Mouse (Mus musculus) neural tube, embryonic 14.5 days (tissue): ENCODE measurements around the gene Gm45711. TPM values are rescaled to one million over a fixed set of nuclear protein-coding genes. Genes with fewer than 3 reads are reported as not detected.
A peak's percentile ranks its signal among the peaks of the same experiment; 100 is the strongest.

Experiments
- ATAC-seq: fragments of 200-750 bp; cut with Nextera tagmentation; 2 replicates; pipeline ENCODE4 v1.8.0; 2017; ENCODE audit warnings: low read depth, mild to moderate bottlenecking, moderate TSS enrichment, moderate library complexity
- H3K27ac ChIP-seq: fragments of 300-500 bp; sonication (generic); 2 replicates; pipeline ENCODE4 v1.5.1; 2014; ENCODE audit warnings: low read depth, mild to moderate bottlenecking, control low read depth, low read length, moderate library complexity, mixed read lengths
- H3K27me3 ChIP-seq: fragments of 300-500 bp; sonication (generic); 2 replicates; pipeline ENCODE4 v1.6.1; 2014; ENCODE audit warnings: low read length; ENCODE audit not compliant: control insufficient read depth, insufficient read depth
- H3K36me3 ChIP-seq: fragments of 300-500 bp; sonication (generic); 2 replicates; pipeline ENCODE4 v1.6.1; 2014; ENCODE audit warnings: low read length, mixed read lengths; ENCODE audit not compliant: control insufficient read depth, insufficient read depth
- H3K4me1 ChIP-seq: fragments of 300-500 bp; sonication (generic); 2 replicates; pipeline ENCODE4 v1.6.1; 2014; ENCODE audit warnings: low read length; ENCODE audit not compliant: control insufficient read depth, insufficient read depth
- H3K4me2 ChIP-seq: fragments of 300-500 bp; sonication (generic); 2 replicates; pipeline ENCODE4 v1.6.1; 2014; ENCODE audit warnings: mild to moderate bottlenecking, low read depth, low read length, control low read depth
- H3K4me3 ChIP-seq: fragments of 300-500 bp; sonication (generic); 2 replicates; pipeline ENCODE4 v1.5.1; 2014; ENCODE audit warnings: low read depth, low read length, control low read depth, mixed read lengths
- H3K9ac ChIP-seq: fragments of 300-500 bp; sonication (generic); replicated peaks from 2 replicates; pipeline ENCODE4 v1.6.1; 2014; ENCODE audit warnings: low read depth, mild to moderate bottlenecking, control low read depth, low read length, mixed read lengths
- H3K9me3 ChIP-seq: fragments of 300-500 bp; sonication (generic); 2 replicates; pipeline ENCODE4 v1.6.1; 2016; ENCODE audit warnings: low read length; ENCODE audit not compliant: control insufficient read depth
- WGBS: fragments of 180-500 bp; shearing (Covaris S2); extraction: QIAGEN DNeasy Blood & Tissue Kit; methylation state at CpG from one replicate; pipeline ENCODE4 v1.1.7; 2014; 5-methylcytosine and 5-hydroxymethylcytosine counted together
- polyA plus RNA-seq: library from polyadenylated mRNA; unstranded; fragments of >200 nt; fragmentation: Nextera tagmentation; extraction: Ambion mirVana; gene quantifications from 2 replicates; pipeline ENCODE4 v1.2.1, GENCODE M21; 2014

Gm45711 gene
- polyA plus RNA-seq, 1 experiment from 2014 or later = not detected

DNA sequence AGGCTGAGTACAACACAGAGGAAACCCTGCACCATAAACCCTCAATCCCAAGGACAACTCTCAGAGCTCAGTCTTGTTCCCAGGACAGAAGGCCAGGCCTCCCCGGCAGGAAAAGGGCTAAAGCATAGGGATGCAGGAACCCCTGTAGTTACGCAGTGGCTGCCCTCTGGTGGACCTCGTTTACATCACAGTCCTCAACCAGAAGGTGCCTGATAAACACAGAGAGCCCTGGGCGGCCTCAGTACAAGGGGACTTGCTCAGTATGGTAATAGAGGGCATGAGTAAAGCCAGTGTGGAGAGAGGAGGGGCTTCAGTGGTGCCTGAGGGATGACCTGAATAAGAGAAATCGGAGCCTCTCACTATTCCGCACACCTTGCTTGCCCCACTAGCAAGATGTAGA lies 75.3 kb downstream of the Gm45711 start:
- Histone ChIP-seq H3K9ac (no peak overlapping the region), H3K4me1 (no peaks in the 10 kb centered on the region), H3K9me3 (no peaks in the 10 kb centered on the region), H3K36me3 (peaks cover 71% of the 10 kb centered on the region), H3K27me3 (no peaks in the 10 kb centered on the region), H3K27ac (no peak overlapping the region), H3K4me2 (no peak overlapping the region), H3K4me3 (no peak overlapping the region)
- WGBS = 46% methylated on average over 6 of the region's 6 CpGs
- ATAC-seq = peak; percentile 61; the same call in 1 of the 2 replicates

DNA sequence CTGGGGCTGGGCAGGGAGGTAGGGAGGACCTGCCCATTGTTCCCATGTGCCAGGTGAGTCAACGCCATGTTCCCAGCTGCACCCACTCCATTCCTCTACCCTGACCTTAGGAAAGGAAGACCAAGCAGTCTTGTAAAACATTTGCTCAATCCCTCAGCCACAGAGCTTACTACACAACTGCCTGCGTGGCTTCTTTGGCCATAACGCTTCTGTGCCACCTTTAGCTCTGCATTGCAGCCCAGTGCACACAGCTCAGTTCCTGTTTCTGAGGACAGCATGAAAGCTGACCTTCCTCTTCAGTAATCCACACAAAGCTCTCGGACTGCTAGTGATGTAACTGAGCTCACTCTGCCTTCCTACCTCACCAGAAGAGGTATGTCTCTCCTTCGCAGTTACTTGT lies 77.0 kb downstream of the Gm45711 start:
- Histone ChIP-seq H3K27me3 (no peaks in the 10 kb centered on the region), H3K27ac (no peak overlapping the region), H3K9ac (no peak overlapping the region), H3K9me3 (no peaks in the 10 kb centered on the region), H3K36me3 (peaks cover 74% of the 10 kb centered on the region), H3K4me3 (no peak overlapping the region), H3K4me1 (no peaks in the 10 kb centered on the region), H3K4me2 (no peak overlapping the region)
- WGBS = 96% methylated on average over 5 of the region's 5 CpGs
- no peak for ATAC-seq

DNA sequence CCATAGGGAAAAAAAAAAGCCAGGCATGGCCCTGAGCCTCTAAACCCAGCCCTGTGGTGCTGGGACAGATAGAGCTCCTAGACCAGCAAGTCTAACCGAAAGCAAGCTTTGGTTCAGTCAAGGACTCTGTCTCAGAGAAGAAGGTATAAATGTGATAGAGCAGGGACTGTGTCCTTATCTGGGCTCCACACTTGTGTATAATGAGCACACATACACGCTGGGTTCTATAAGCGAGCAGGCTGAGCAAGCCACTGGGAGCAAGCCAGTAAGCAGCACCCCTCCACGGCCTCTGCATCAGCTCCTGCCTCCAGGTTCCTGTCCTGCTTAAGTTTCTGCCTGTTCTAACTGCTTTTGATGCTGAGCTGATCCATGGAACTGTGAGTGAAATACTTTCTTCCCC lies 77.8 kb downstream of the Gm45711 start:
- H3K4me2 ChIP-seq = no peak overlapping the region

More for the DNA sequence above, 77.8 kb downstream of the Gm45711 start:
- Histone ChIP-seq H3K27ac (no peak overlapping the region), H3K4me3 (no peak overlapping the region), H3K9ac (no peak overlapping the region), H3K36me3 (peaks cover 78% of the 10 kb centered on the region), H3K4me1 (no peaks in the 10 kb centered on the region), H3K9me3 (no peaks in the 10 kb centered on the region), H3K27me3 (no peaks in the 10 kb centered on the region)
- ATAC-seq = no peak
- 99% methylated on average over 4 of the region's 4 CpGs for WGBS

Other genes starting within 250 kb of the Gm45711 start
- gene Cdh5, start 208.5 kb downstream of the Gm45711 start, polyA plus RNA-seq = 4.2 and 16.8 TPM in 2 replicates
- 10.2 and 13.5 TPM in 2 replicates for gene Bean1, start 139.6 kb downstream of the Gm45711 start, polyA plus RNA-seq
- gene Tk2, start 61.5 kb downstream of the Gm45711 start, polyA plus RNA-seq = 49.2 and 53.1 TPM in 2 replicates
- 30.1 and 31.1 TPM in 2 replicates for gene Cklf, start 59.2 kb downstream of the Gm45711 start, polyA plus RNA-seq
- not detected in 2 replicates for gene Cmtm2a, start 16.9 kb downstream of the Gm45711 start, polyA plus RNA-seq
- gene Cmtm1, start 64 bp upstream of the Gm45711 start, polyA plus RNA-seq = not detected in 2 replicates
- gene Gm11020, start 11.5 kb upstream of the Gm45711 start, polyA plus RNA-seq = not detected in 2 replicates
- not detected in 2 replicates for gene Cmtm2b, start 12.1 kb upstream of the Gm45711 start, polyA plus RNA-seq
- gene Cmtm3, start 29.3 kb upstream of the Gm45711 start, polyA plus RNA-seq = 23.4 and 42.9 TPM in 2 replicates
- gene Cmtm4, start 85.7 kb upstream of the Gm45711 start, polyA plus RNA-seq = 2.9 and 3.9 TPM in 2 replicates
- 84.9 and 113 TPM in 2 replicates for gene Dync1li2, start 133.0 kb upstream of the Gm45711 start, polyA plus RNA-seq
- gene Terb1, start 199.8 kb upstream of the Gm45711 start, polyA plus RNA-seq = 0.70 and 0.81 TPM in 2 replicates
- 102 and 117 TPM in 2 replicates for gene Nae1, start 224.6 kb upstream of the Gm45711 start, polyA plus RNA-seq
- 1.6 and 2.2 TPM in 2 replicates for gene Car7, start 224.6 kb upstream of the Gm45711 start, polyA plus RNA-seq